ENCODE assay signal across 8 mouse cellular contexts in the genomic region with DNA sequence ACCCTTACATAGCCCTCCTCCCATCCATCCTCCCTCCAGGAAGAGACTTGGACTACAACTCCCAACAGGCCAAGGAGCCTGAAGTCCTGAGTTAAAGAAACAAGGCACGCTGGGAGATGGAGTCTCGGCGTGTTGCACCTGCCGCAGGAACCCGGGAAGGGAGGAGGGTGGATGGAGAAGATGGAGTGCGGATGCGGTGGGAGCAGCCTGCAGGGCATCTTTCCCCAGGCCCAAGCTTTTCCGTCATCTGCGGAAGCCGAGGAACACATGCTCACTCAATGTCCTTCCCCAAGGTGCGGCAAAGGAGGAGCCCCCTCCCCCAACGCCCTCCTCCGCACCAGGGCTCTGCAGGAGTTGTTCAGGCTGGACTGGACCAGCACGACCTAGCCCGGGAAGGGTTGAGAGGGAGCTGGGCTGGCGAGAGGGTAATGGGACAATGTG. TPM values are rescaled to one million over a fixed set of nuclear protein-coding genes. Genes with fewer than 3 reads are reported as not detected.
DNase-seq lines count a peak whose midpoint lies in the region; ATAC-seq and TF ChIP-seq lines count a peak whose summit lies in the region.

No protein-coding gene starts in this region.

- peaks cover 99% of the 10 kb centered on the region for H3K27me3 ChIP-seq in heart, embryonic 10.5 days (ENCODE audit: insufficient read depth, poor library complexity, severe bottlenecking)
- peaks cover 17% of the 10 kb centered on the region; the same call in 1 of the 2 replicates for H3K27me3 ChIP-seq in forebrain, embryonic 13.5 days
- H3K27me3 ChIP-seq in kidney, adult 2 months (replicated peaks; ENCODE audit: control insufficient read depth, insufficient read depth, low read length), result peaks cover 2% of the 10 kb centered on the region; the same call in 1 of the 2 replicates
- H3K27me3 ChIP-seq in limb, embryonic 11.5 days (ENCODE audit: control insufficient read depth, insufficient read depth, low read length), result peaks cover 55% of the 10 kb centered on the region
- H3K27me3 ChIP-seq in neural tube, embryonic 12.5 days (replicated peaks), result peaks cover 40% of the 10 kb centered on the region

- no peaks in the 10 kb centered on the region for H3K9me3 ChIP-seq in heart, embryonic 10.5 days
- H3K9me3 ChIP-seq in forebrain, embryonic 13.5 days (replicated peaks), result no peaks in the 10 kb centered on the region
- no peaks in the 10 kb centered on the region for H3K9me3 ChIP-seq in limb, embryonic 11.5 days (ENCODE audit: control insufficient read depth, low read length)
- H3K9me3 ChIP-seq in neural tube, embryonic 12.5 days, result no peaks in the 10 kb centered on the region

- no peak for TF ChIP-seq CTCF in brain, embryonic 14.5 days (IDR thresholded peaks at IDR 0.05; ENCODE audit: borderline replicate concordance, extremely low read depth, insufficient read depth, insufficient read length)
- no peak for TF ChIP-seq CTCF in kidney, adult 2 months (conservative IDR thresholded peaks at IDR 0.05; ENCODE audit: insufficient read depth, insufficient read length, low read depth, low read length)

- H3K4me3 ChIP-seq in heart, embryonic 10.5 days, result peak overlapping the region; percentile 57
- H3K4me3 ChIP-seq in forebrain, embryonic 13.5 days, result peak overlapping the region; percentile 41
- H3K4me3 ChIP-seq in kidney, adult 2 months (ENCODE audit: insufficient read depth, low read depth, low read length), result peak overlapping the region; percentile 53
- peak overlapping the region; percentile 21 for H3K4me3 ChIP-seq in limb, embryonic 11.5 days (ENCODE audit: low read depth, low read length)
- H3K4me3 ChIP-seq in neural tube, embryonic 12.5 days, result peak overlapping the region; percentile 31

- H3K36me3 ChIP-seq in heart, embryonic 10.5 days, result no peaks in the 10 kb centered on the region
- peaks cover 26% of the 10 kb centered on the region for H3K36me3 ChIP-seq in forebrain, embryonic 13.5 days (ENCODE audit: poor library complexity, severe bottlenecking)
- no peaks in the 10 kb centered on the region for H3K36me3 ChIP-seq in kidney, adult 2 months (ENCODE audit: control insufficient read depth, insufficient read depth, low read length)
- H3K36me3 ChIP-seq in limb, embryonic 11.5 days (ENCODE audit: control insufficient read depth, insufficient read depth, low read length), result no peaks in the 10 kb centered on the region
- H3K36me3 ChIP-seq in neural tube, embryonic 12.5 days, result peaks cover 17% of the 10 kb centered on the region

- H3K4me2 ChIP-seq in forebrain, embryonic 13.5 days, result peak overlapping the region; percentile 79
- H3K4me2 ChIP-seq in limb, embryonic 11.5 days (ENCODE audit: low read depth, severe bottlenecking), result peak overlapping the region; percentile 51
- H3K4me2 ChIP-seq in neural tube, embryonic 12.5 days (replicated peaks), result peak overlapping the region; percentile 63

- peak; percentile 47 for ATAC-seq in forebrain, embryonic 13.5 days
- no peak for ATAC-seq in limb, embryonic 11.5 days (ENCODE audit: insufficient number of reproducible peaks, low FRiP score, low TSS enrichment, low read depth)
- peak; percentile 46 for ATAC-seq in neural tube, embryonic 12.5 days (ENCODE audit: low FRiP score, low read depth)

- peaks cover 24% of the 10 kb centered on the region for H3K4me1 ChIP-seq in heart, embryonic 10.5 days
- peaks cover 49% of the 10 kb centered on the region for H3K4me1 ChIP-seq in forebrain, embryonic 13.5 days
- no peaks in the 10 kb centered on the region for H3K4me1 ChIP-seq in kidney, adult 2 months (ENCODE audit: control insufficient read depth, insufficient read depth, low read length)
- peaks cover 10% of the 10 kb centered on the region for H3K4me1 ChIP-seq in limb, embryonic 11.5 days (ENCODE audit: control insufficient read depth, insufficient read depth, low read length)
- H3K4me1 ChIP-seq in neural tube, embryonic 12.5 days, result peaks cover 40% of the 10 kb centered on the region

- peak overlapping the region; percentile 59; the same call in 1 of the 2 replicates for H3K27ac ChIP-seq in heart, embryonic 10.5 days
- peak overlapping the region; percentile 35; the same call in 1 of the 2 replicates for H3K27ac ChIP-seq in forebrain, embryonic 13.5 days
- H3K27ac ChIP-seq in kidney, adult 2 months (ENCODE audit: insufficient read depth, low read depth, low read length), result peak overlapping the region; percentile 81
- H3K27ac ChIP-seq in limb, embryonic 11.5 days (replicated peaks; ENCODE audit: low read depth, low read length), result no peak overlapping the region
- H3K27ac ChIP-seq in neural tube, embryonic 12.5 days, result peak overlapping the region; percentile 12; the same call in 1 of the 2 replicates

- TF ChIP-seq POLR2A in brain, embryonic 14.5 days (IDR thresholded peaks at IDR 0.05; ENCODE audit: borderline replicate concordance, extremely low read depth, insufficient read depth, insufficient read length, poor library complexity, severe bottlenecking), result no peak
- TF ChIP-seq POLR2A in kidney, adult 2 months (IDR thresholded peaks at IDR 0.05; ENCODE audit: low read depth, low read length), result no peak

- DNase-seq in heart, embryonic 10.5 days (ENCODE audit: low spot score), result no peak
- DNase-seq in heart, postnatal 4 days, result no peak
- DNase-seq in brain, embryonic 14.5 days (ENCODE audit: low read depth), result peak; percentile 85
- DNase-seq in kidney, adult 2 months, result peak; percentile 81
- DNase-seq in limb, embryonic 11.5 days (ENCODE audit: low spot score), result peak; percentile 58
- no peak for DNase-seq in gastrocnemius, adult 8-10 months (ENCODE audit: low spot score in 2 of 2)

- under 1% methylated on average over 16 of the region's 16 CpGs for WGBS in heart, embryonic 10.5 days
- 3% methylated on average over 16 of the region's 16 CpGs for WGBS in forebrain, embryonic 13.5 days
- under 1% methylated on average over 16 of the region's 16 CpGs for WGBS in kidney, adult 2 months
- under 1% methylated on average over 16 of the region's 16 CpGs for WGBS in limb, embryonic 11.5 days
- WGBS in neural tube, embryonic 12.5 days, result 1% methylated on average over 16 of the region's 16 CpGs

- H3K9ac ChIP-seq in forebrain, embryonic 13.5 days, result peak overlapping the region; percentile 65
- no peak overlapping the region for H3K9ac ChIP-seq in limb, embryonic 11.5 days (ENCODE audit: low read length)
- H3K9ac ChIP-seq in neural tube, embryonic 12.5 days, result peak overlapping the region; percentile 27

RNA-seq across cellular contexts. Expression of gene Ttbk1, which starts 3.9 kb away (rescaled TPM):
- polyA plus RNA-seq in heart, embryonic 10.5 days (2016; fragmentation: Nextera tagmentation; extraction: Ambion mirVana), result 0.09 and 0.14 TPM in 2 replicates
- total RNA-seq in heart, postnatal 4 days (2021), result under 1 TPM; 0.33 to 0.45 TPM
- 22.1 and 35.4 TPM in 2 replicates for polyA plus RNA-seq in brain, embryonic 14.5 days (2012; rRNA removed)
- polyA plus RNA-seq in forebrain, embryonic 13.5 days (2015; fragmentation: Nextera tagmentation; extraction: Ambion mirVana), result 3.7 and 4.1 TPM in 2 replicates
- 1.4 and 1.6 TPM in 2 replicates for polyA plus RNA-seq in kidney, adult 2 months (2012; rRNA removed)
- polyA plus RNA-seq in limb, embryonic 11.5 days (2014; fragmentation: Nextera tagmentation; extraction: Ambion mirVana), result 0.27 and 0.58 TPM in 2 replicates
- polyA plus RNA-seq in neural tube, embryonic 12.5 days (2016; fragmentation: Nextera tagmentation; extraction: Ambion mirVana), result 6.2 and 7.1 TPM in 2 replicates
- under 1 TPM; 0.05 to 0.16 (median 0.08) TPM for total RNA-seq in gastrocnemius, adult 8-10 months (2022)

RNA-seq across cellular contexts. Expression of gene Dnph1, which starts 12.9 kb away (rescaled TPM):
- 36.5 and 52.8 TPM in 2 replicates for polyA plus RNA-seq in heart, embryonic 10.5 days (2016; fragmentation: Nextera tagmentation; extraction: Ambion mirVana)
- total RNA-seq in heart, postnatal 4 days (2021), result 10 to 100 TPM in 1 of 2 experiments, 1 to 10 TPM in 1; 9.5 to 10.2 TPM
- 17.6 and 25.7 TPM in 2 replicates for polyA plus RNA-seq in brain, embryonic 14.5 days (2012; rRNA removed)
- polyA plus RNA-seq in forebrain, embryonic 13.5 days (2015; fragmentation: Nextera tagmentation; extraction: Ambion mirVana), result 51.2 and 59.0 TPM in 2 replicates
- 20.7 and 22.8 TPM in 2 replicates for polyA plus RNA-seq in kidney, adult 2 months (2012; rRNA removed)
- polyA plus RNA-seq in limb, embryonic 11.5 days (2014; fragmentation: Nextera tagmentation; extraction: Ambion mirVana), result 59.7 and 62.3 TPM in 2 replicates
- 40.5 and 42.3 TPM in 2 replicates for polyA plus RNA-seq in neural tube, embryonic 12.5 days (2016; fragmentation: Nextera tagmentation; extraction: Ambion mirVana)
- total RNA-seq in gastrocnemius, adult 8-10 months (2022), result 1 to 10 TPM; 5.2 to 8.5 (median 7.1) TPM

RNA-seq across cellular contexts. Expression of gene Slc22a7, which starts 45.3 kb away (rescaled TPM):
- 0.15 and 0.30 TPM in 2 replicates for polyA plus RNA-seq in heart, embryonic 10.5 days (2016; fragmentation: Nextera tagmentation; extraction: Ambion mirVana)
- total RNA-seq in heart, postnatal 4 days (2021), result not detected
- 0.07 and 0.09 TPM in 2 replicates for polyA plus RNA-seq in brain, embryonic 14.5 days (2012; rRNA removed)
- 0.13 TPM in 1 of 2 replicates, not detected in the other for polyA plus RNA-seq in forebrain, embryonic 13.5 days (2015; fragmentation: Nextera tagmentation; extraction: Ambion mirVana)
- polyA plus RNA-seq in kidney, adult 2 months (2012; rRNA removed), result 164 and 283 TPM in 2 replicates
- polyA plus RNA-seq in limb, embryonic 11.5 days (2014; fragmentation: Nextera tagmentation; extraction: Ambion mirVana), result not detected in 2 replicates
- not detected in 2 replicates for polyA plus RNA-seq in neural tube, embryonic 12.5 days (2016; fragmentation: Nextera tagmentation; extraction: Ambion mirVana)
- total RNA-seq in gastrocnemius, adult 8-10 months (2022), result not detected

RNA-seq across cellular contexts. Expression of gene Crip3, which starts 54.9 kb away (rescaled TPM):
- polyA plus RNA-seq in heart, embryonic 10.5 days (2016; fragmentation: Nextera tagmentation; extraction: Ambion mirVana), result 0.54 and 0.83 TPM in 2 replicates
- under 1 TPM; 0.36 to 0.52 TPM for total RNA-seq in heart, postnatal 4 days (2021)
- polyA plus RNA-seq in brain, embryonic 14.5 days (2012; rRNA removed), result 8.2 and 11.3 TPM in 2 replicates
- polyA plus RNA-seq in forebrain, embryonic 13.5 days (2015; fragmentation: Nextera tagmentation; extraction: Ambion mirVana), result 0.75 and 0.89 TPM in 2 replicates
- polyA plus RNA-seq in kidney, adult 2 months (2012; rRNA removed), result 2.9 and 3.7 TPM in 2 replicates
- polyA plus RNA-seq in limb, embryonic 11.5 days (2014; fragmentation: Nextera tagmentation; extraction: Ambion mirVana), result 0.31 TPM in 1 of 2 replicates, not detected in the other
- polyA plus RNA-seq in neural tube, embryonic 12.5 days (2016; fragmentation: Nextera tagmentation; extraction: Ambion mirVana), result 0.74 and 0.75 TPM in 2 replicates
- 1 to 10 TPM in 1 of 4 experiments, under 1 TPM in 1, not detected in 2; 0.40 to 1.5 TPM for total RNA-seq in gastrocnemius, adult 8-10 months (2022)

Comparison
In these comparisons a context has a peak if more than half of its experiments do, and no peak if none do; other contexts are left out.
1. DNase-seq: peak in brain, embryonic 14.5 days (single experiment), kidney, adult 2 months (single experiment) and limb, embryonic 11.5 days (single experiment); none in heart, embryonic 10.5 days (single experiment), heart, postnatal 4 days (single experiment) and gastrocnemius, adult 8-10 months (0 of 2).
2. RNA of gene Slc22a7, which starts 45.3 kb away (polyA plus RNA-seq): 164 to 283 TPM in kidney, adult 2 months; 0.15 to 0.30 TPM in heart, embryonic 10.5 days, not detected in neural tube, embryonic 12.5 days, 0.07 to 0.09 TPM in brain, embryonic 14.5 days, 0.13 TPM in forebrain, embryonic 13.5 days and not detected in limb, embryonic 11.5 days; every median in the first group is over 100 times any median in the second.
3. Peak in every context shown above with its lines, with median percentiles within 50 percentile points of each other: H3K4me3 ChIP-seq and H3K4me2 ChIP-seq.